Mouse (Mus musculus) forebrain, embryonic 15.5 days (tissue): ENCODE measurements at regions not wholly inside any gene's neighbourhood (a gene's known extent, or its start where the extent isn't known, plus 50 kb on each side); places are given as distances from the start of the nearest gene placed in this dataset.
A peak's percentile ranks its signal among the peaks of the same experiment; 100 is the strongest.

ENCODE experiments used
- ATAC-seq: fragments of 200-750 bp; cut with Nextera tagmentation; replicated peaks from 2 replicates; pipeline ENCODE4 v1.8.0; 2017; ENCODE audit warnings: mild to moderate bottlenecking, moderate TSS enrichment, moderate library complexity
- H3K27ac ChIP-seq: fragments of 300-500 bp; sonication (generic); replicated peaks from 2 replicates; pipeline ENCODE4 v1.5.1; 2015; ENCODE audit warnings: mild to moderate bottlenecking, inconsistent platforms
- H3K27me3 ChIP-seq: fragments of 300-500 bp; sonication (generic); 2 replicates; pipeline ENCODE4 v1.6.1; 2015; ENCODE audit warnings: inconsistent platforms
- H3K36me3 ChIP-seq: fragments of 300-500 bp; sonication (generic); 2 replicates; pipeline ENCODE4 v1.6.1; 2015; ENCODE audit warnings: mild to moderate bottlenecking, inconsistent platforms
- H3K4me1 ChIP-seq: fragments of 300-500 bp; sonication (generic); 2 replicates; pipeline ENCODE4 v1.6.1; 2015; ENCODE audit warnings: inconsistent platforms
- H3K4me2 ChIP-seq: fragments of 300-500 bp; sonication (generic); replicated peaks from 2 replicates; pipeline ENCODE4 v1.6.1; 2015; ENCODE audit warnings: mild to moderate bottlenecking, inconsistent platforms
- H3K4me3 ChIP-seq: fragments of 300-500 bp; sonication (generic); 2 replicates; pipeline ENCODE4 v1.5.1; 2015; ENCODE audit warnings: mild to moderate bottlenecking, inconsistent platforms
- H3K9ac ChIP-seq: fragments of 300-500 bp; sonication (generic); replicated peaks from 2 replicates; pipeline ENCODE4 v1.6.1; 2015; ENCODE audit warnings: mild to moderate bottlenecking, inconsistent platforms
- H3K9me3 ChIP-seq: fragments of 300-500 bp; sonication (generic); 2 replicates; pipeline ENCODE4 v1.6.1; 2016; ENCODE audit warnings: inconsistent platforms
- WGBS: fragments of 180-500 bp; shearing (Covaris S2); methylation state at CpG from one replicate; pipeline ENCODE4 v1.1.7; 2015; ENCODE audit warnings: mixed read lengths; 5-methylcytosine and 5-hydroxymethylcytosine counted together

GRCm38 (mm10) chr8:118023451-118023850 is 221.7 kb upstream of the Mphosph6 start:
- no peak overlapping the region for H3K4me3 ChIP-seq
- no peaks in the 10 kb centered on the region for H3K27me3 ChIP-seq
- H3K36me3 ChIP-seq: no peaks in the 10 kb centered on the region
- H3K4me2 ChIP-seq: no peak overlapping the region
- ATAC-seq: no peak
- H3K27ac ChIP-seq: no peak overlapping the region
- no peak overlapping the region for H3K9ac ChIP-seq
- H3K9me3 ChIP-seq: no peaks in the 10 kb centered on the region
- 91% methylated on average over 1 of the region's 1 CpGs for WGBS
- H3K4me1 ChIP-seq: no peaks in the 10 kb centered on the region

- no peak overlapping the region for H3K4me2 ChIP-seq
- no peaks in the 10 kb centered on the region for H3K27me3 ChIP-seq
- ATAC-seq: no peak
- H3K27ac ChIP-seq: peak overlapping the region; percentile 15; the same call in 1 of the 2 replicates
- H3K36me3 ChIP-seq: no peaks in the 10 kb centered on the region
- WGBS: 69% methylated on average over 3 of the region's 3 CpGs
- no peaks in the 10 kb centered on the region for H3K9me3 ChIP-seq
- H3K9ac ChIP-seq: no peak overlapping the region
- H3K4me3 ChIP-seq: no peak overlapping the region
- H3K4me1 ChIP-seq: peaks cover 10% of the 10 kb centered on the region
These were observed 220.2 kb upstream of the Mphosph6 start for GRCm38 (mm10) chr8:118021978-118022377.

- Histone ChIP-seq H3K4me1 (peaks cover 10% of the 10 kb centered on the region), H3K4me3 (no peak overlapping the region), H3K9me3 (no peaks in the 10 kb centered on the region), H3K9ac (no peak overlapping the region), H3K27ac (no peak overlapping the region), H3K4me2 (no peak overlapping the region), H3K27me3 (no peaks in the 10 kb centered on the region), H3K36me3 (no peaks in the 10 kb centered on the region)
- no peak; the same call in 1 of the 2 replicates for ATAC-seq
- 18% methylated on average over 6 of the region's 6 CpGs for WGBS
These were observed 215.5 kb upstream of the Mphosph6 start for GRCm38 (mm10) chr8:118017261-118017660.

- Histone ChIP-seq H3K9me3 (no peaks in the 10 kb centered on the region), H3K9ac (no peak overlapping the region), H3K4me1 (peaks cover 13% of the 10 kb centered on the region), H3K27ac (no peak overlapping the region), H3K4me2 (no peak overlapping the region), H3K4me3 (no peak overlapping the region), H3K27me3 (no peaks in the 10 kb centered on the region), H3K36me3 (no peaks in the 10 kb centered on the region)
- ATAC-seq: no peak
- 14% methylated on average over 2 of the region's 2 CpGs for WGBS
These were observed 203.4 kb upstream of the Mphosph6 start for GRCm38 (mm10) chr8:118005186-118005585.

- no peak overlapping the region for H3K9ac ChIP-seq
- H3K4me2 ChIP-seq: no peak overlapping the region
- no peak overlapping the region for H3K4me3 ChIP-seq
- peak overlapping the region; percentile 24; the same call in 1 of the 2 replicates for H3K27ac ChIP-seq
- H3K27me3 ChIP-seq: no peaks in the 10 kb centered on the region
- H3K9me3 ChIP-seq: no peaks in the 10 kb centered on the region
- peaks cover 13% of the 10 kb centered on the region for H3K4me1 ChIP-seq
- WGBS: 5% methylated on average over 7 of the region's 7 CpGs
- no peaks in the 10 kb centered on the region for H3K36me3 ChIP-seq
- ATAC-seq: peak; percentile 92
These were observed 202.7 kb upstream of the Mphosph6 start for GRCm38 (mm10) chr8:118004391-118004851.

GRCm38 (mm10) chr8:118001138-118001537 is 199.4 kb upstream of the Mphosph6 start:
- Histone ChIP-seq H3K36me3 (no peaks in the 10 kb centered on the region), H3K4me3 (no peak overlapping the region), H3K4me2 (no peak overlapping the region), H3K27ac (no peak overlapping the region), H3K9ac (no peak overlapping the region), H3K9me3 (no peaks in the 10 kb centered on the region), H3K4me1 (peaks cover 13% of the 10 kb centered on the region), H3K27me3 (no peaks in the 10 kb centered on the region)
- ATAC-seq: no peak
- WGBS: 95% methylated on average over 10 of the region's 10 CpGs

GRCm38 (mm10) chr8:117991826-117992225 is 190.1 kb upstream of the Mphosph6 start:
- H3K4me2 ChIP-seq: no peak overlapping the region
- peaks cover 5% of the 10 kb centered on the region; the same call in 1 of the 2 replicates for H3K4me1 ChIP-seq
- H3K36me3 ChIP-seq: no peaks in the 10 kb centered on the region
- H3K27me3 ChIP-seq: no peaks in the 10 kb centered on the region
- no peaks in the 10 kb centered on the region for H3K9me3 ChIP-seq
- H3K27ac ChIP-seq: no peak overlapping the region
- 93% methylated on average over 7 of the region's 7 CpGs for WGBS
- no peak for ATAC-seq
- H3K4me3 ChIP-seq: no peak overlapping the region
- H3K9ac ChIP-seq: no peak overlapping the region

- peak; percentile 78 for ATAC-seq
- Histone ChIP-seq H3K4me2 (no peak overlapping the region), H3K4me3 (no peak overlapping the region), H3K9ac (no peak overlapping the region), H3K4me1 (peaks cover 5% of the 10 kb centered on the region; the same call in 1 of the 2 replicates), H3K27ac (peak overlapping the region; percentile 42), H3K9me3 (0 out of 2 replicates have a peak, but pooled peaks cover 3% of the 10 kb centered on the region), H3K36me3 (no peaks in the 10 kb centered on the region), H3K27me3 (no peaks in the 10 kb centered on the region)
- 64% methylated on average over 5 of the region's 5 CpGs for WGBS
These were observed 187.0 kb upstream of the Mphosph6 start for GRCm38 (mm10) chr8:117988781-117989180.

- Histone ChIP-seq H3K36me3 (no peaks in the 10 kb centered on the region), H3K9ac (no peak overlapping the region), H3K9me3 (no peaks in the 10 kb centered on the region), H3K4me2 (no peak overlapping the region), H3K27me3 (no peaks in the 10 kb centered on the region), H3K27ac (no peak overlapping the region), H3K4me3 (no peak overlapping the region), H3K4me1 (no peaks in the 10 kb centered on the region)
- WGBS: 90% methylated on average over 5 of the region's 5 CpGs
- ATAC-seq: no peak
These were observed 166.6 kb upstream of the Mphosph6 start for GRCm38 (mm10) chr8:117968306-117968705.

- Histone ChIP-seq H3K27ac (no peak overlapping the region), H3K9me3 (no peaks in the 10 kb centered on the region), H3K9ac (no peak overlapping the region), H3K36me3 (no peaks in the 10 kb centered on the region), H3K4me2 (no peak overlapping the region), H3K4me3 (no peak overlapping the region), H3K27me3 (no peaks in the 10 kb centered on the region), H3K4me1 (no peaks in the 10 kb centered on the region)
- ATAC-seq: no peak
- 86% methylated on average over 5 of the region's 5 CpGs for WGBS
These were observed 164.8 kb upstream of the Mphosph6 start for GRCm38 (mm10) chr8:117966556-117966955.

GRCm38 (mm10) chr8:117963426-117963825 is 161.7 kb upstream of the Mphosph6 start:
- H3K4me1 ChIP-seq: peaks cover 14% of the 10 kb centered on the region
- H3K9ac ChIP-seq: no peak overlapping the region
- no peak overlapping the region for H3K27ac ChIP-seq
- WGBS: 88% methylated on average over 13 of the region's 13 CpGs
- H3K4me3 ChIP-seq: no peak overlapping the region
- H3K27me3 ChIP-seq: no peaks in the 10 kb centered on the region
- no peak overlapping the region for H3K4me2 ChIP-seq
- no peaks in the 10 kb centered on the region for H3K9me3 ChIP-seq
- no peak for ATAC-seq
- no peaks in the 10 kb centered on the region for H3K36me3 ChIP-seq

- no peaks in the 10 kb centered on the region for H3K27me3 ChIP-seq
- H3K27ac ChIP-seq: no peak overlapping the region
- no peak for ATAC-seq
- no peak overlapping the region for H3K4me2 ChIP-seq
- H3K36me3 ChIP-seq: no peaks in the 10 kb centered on the region
- H3K4me1 ChIP-seq: peaks cover 14% of the 10 kb centered on the region
- H3K9me3 ChIP-seq: no peaks in the 10 kb centered on the region
- H3K4me3 ChIP-seq: no peak overlapping the region
- WGBS: 91% methylated on average over 8 of the region's 8 CpGs
- no peak overlapping the region for H3K9ac ChIP-seq
These were observed 160.9 kb upstream of the Mphosph6 start for GRCm38 (mm10) chr8:117962666-117963065.

GRCm38 (mm10) chr8:117959501-117959900 is 157.8 kb upstream of the Mphosph6 start:
- H3K36me3 ChIP-seq: no peaks in the 10 kb centered on the region
- H3K4me3 ChIP-seq: no peak overlapping the region
- ATAC-seq: no peak
- no peak overlapping the region for H3K27ac ChIP-seq
- peaks cover 14% of the 10 kb centered on the region for H3K4me1 ChIP-seq
- 0 out of 2 replicates have a peak, but pooled peaks cover 2% of the 10 kb centered on the region for H3K27me3 ChIP-seq
- H3K9me3 ChIP-seq: no peaks in the 10 kb centered on the region
- peak overlapping the region; percentile 8; the same call in 1 of the 2 replicates for H3K4me2 ChIP-seq
- 32% methylated on average over 8 of the region's 8 CpGs for WGBS
- no peak overlapping the region for H3K9ac ChIP-seq
